Mouse (Mus musculus): ENCODE data around the gene Cd207. TPM values are rescaled to one million over a fixed set of nuclear protein-coding genes. Genes with fewer than 3 reads are reported as not detected.

Cd207 gene
- polyA plus RNA-seq, 1 experiment from 2014 or later = 0.42 TPM

- peak; percentile 71 for ATAC-seq (replicated peaks; ENCODE audit: extremely low read depth, insufficient read depth, low FRiP score)
- peak within 1 kb of the TSS; percentile 64 for H3K4me2 ChIP-seq (ENCODE audit: low read depth, low read length)
- H3K27me3 ChIP-seq (ENCODE audit: control insufficient read depth, insufficient read depth, low read length) = peaks cover 95% of the 10 kb centered on the region
- H3K9me3 ChIP-seq (replicated peaks; ENCODE audit: control insufficient read depth, low read length) = no peaks in the 10 kb centered on the region
- peak within 1 kb of the TSS; percentile 55 for H3K4me3 ChIP-seq (ENCODE audit: low read length)
- H3K9ac ChIP-seq (ENCODE audit: low read length) = no peak within 1 kb of the TSS
- peaks cover 19% of the 10 kb centered on the region for H3K4me1 ChIP-seq (ENCODE audit: control insufficient read depth, insufficient read depth, low read length)
- no peaks in the 10 kb centered on the region for H3K36me3 ChIP-seq (ENCODE audit: control insufficient read depth, insufficient read depth)
- H3K27ac ChIP-seq (ENCODE audit: low read length) = no peak within 1 kb of the TSS
- under 1% methylated on average over 45 of the region's 46 CpGs for WGBS
Observed at GRCm38 (mm10) chr6:83711067-83711675, 33.5 kb upstream of the Cd207 start, which contains the start of gene Vax2. Gene Vax2, plus strand, starts transcription at chr6:83711264.

DNA sequence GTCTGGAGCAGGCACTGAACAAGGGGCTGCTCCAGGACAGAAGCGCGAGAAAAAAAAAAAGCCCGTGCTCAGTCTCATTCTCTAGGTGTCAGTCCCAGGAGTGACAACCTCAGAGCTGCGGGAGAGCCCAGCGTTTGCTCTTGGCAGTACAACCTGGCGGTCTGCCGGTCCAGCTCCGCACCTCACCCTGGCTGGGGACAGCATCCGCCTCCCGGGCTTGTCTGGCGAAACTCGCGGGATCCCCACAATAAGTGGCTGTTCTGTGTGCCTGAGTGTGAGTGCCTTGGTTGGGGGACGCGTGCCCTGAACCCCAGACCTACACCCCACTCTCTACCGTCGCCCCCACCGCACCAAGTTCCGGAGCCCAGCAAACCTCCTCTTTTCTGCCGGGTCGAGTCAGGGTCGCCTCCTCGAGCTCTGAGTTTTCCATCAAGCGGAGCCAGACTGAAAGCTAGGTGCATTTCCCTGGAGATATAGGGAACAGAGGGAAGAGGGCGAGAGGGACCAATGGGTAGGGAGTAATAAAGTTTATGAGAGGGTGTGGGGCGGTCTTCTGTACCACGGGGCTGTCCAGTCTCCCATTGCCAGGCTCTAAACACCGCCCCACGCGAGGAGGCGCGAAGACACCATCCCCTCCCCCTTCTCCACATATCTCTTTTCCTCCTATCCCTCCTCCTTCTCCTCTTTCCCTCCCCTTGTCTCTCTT, 32.9 kb upstream of the Cd207 start:
- ATAC-seq (replicated peaks; ENCODE audit: extremely low read depth, insufficient read depth, low FRiP score) = peak; percentile 14; the same call in 1 of the 2 replicates
- no peak overlapping the region for H3K9ac ChIP-seq (ENCODE audit: low read length)
- no peak overlapping the region for H3K27ac ChIP-seq (ENCODE audit: low read length)
- peaks cover 19% of the 10 kb centered on the region for H3K4me1 ChIP-seq (ENCODE audit: control insufficient read depth, insufficient read depth, low read length)
- H3K4me3 ChIP-seq (ENCODE audit: low read length) = peak overlapping the region; percentile 55
- under 1% methylated on average over 32 of the region's 32 CpGs for WGBS
- no peaks in the 10 kb centered on the region for H3K36me3 ChIP-seq (ENCODE audit: control insufficient read depth, insufficient read depth)
- peaks cover 95% of the 10 kb centered on the region for H3K27me3 ChIP-seq (ENCODE audit: control insufficient read depth, insufficient read depth, low read length)
- H3K4me2 ChIP-seq (ENCODE audit: low read depth, low read length) = peak overlapping the region; percentile 64
- no peaks in the 10 kb centered on the region for H3K9me3 ChIP-seq (replicated peaks; ENCODE audit: control insufficient read depth, low read length)

DNA sequence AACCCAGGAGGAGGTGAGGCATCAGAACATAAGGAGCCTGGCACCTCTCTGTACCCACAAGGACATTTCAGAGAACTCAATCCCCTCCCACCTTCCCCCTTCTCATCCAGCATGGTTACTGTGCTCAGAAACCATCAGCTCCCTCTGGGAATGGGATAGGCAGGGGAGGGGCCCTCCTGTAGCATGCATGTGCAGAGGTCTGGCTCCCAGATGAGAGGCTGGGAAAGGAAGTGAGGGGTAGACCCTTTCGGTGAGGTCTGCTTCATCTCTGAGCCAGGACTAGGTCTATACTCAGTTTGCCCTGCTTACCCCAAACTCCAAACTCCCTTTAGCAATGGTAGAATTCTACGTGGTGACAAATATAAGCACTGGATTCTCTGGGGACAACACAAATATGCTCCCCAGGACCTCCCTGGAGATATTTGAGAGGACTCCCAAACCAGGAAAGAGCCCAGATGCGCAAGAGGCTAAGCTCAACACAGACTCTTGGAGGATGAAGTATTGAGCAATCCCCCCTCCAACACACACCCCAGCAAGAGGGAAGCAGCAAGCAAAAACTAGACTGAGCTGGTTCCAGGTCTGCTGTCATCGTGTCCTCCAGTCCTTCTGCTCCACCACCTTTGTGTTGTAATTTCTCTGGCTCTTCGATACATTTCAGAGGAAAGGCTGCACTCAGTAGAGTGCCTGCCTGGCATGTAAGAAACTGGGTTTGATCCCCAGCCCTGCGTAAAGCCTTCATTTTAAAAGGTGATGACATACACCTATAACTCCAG, 30.3 kb upstream of the Cd207 start:
- H3K27me3 ChIP-seq (ENCODE audit: control insufficient read depth, insufficient read depth, low read length) = peaks cover 97% of the 10 kb centered on the region
- peaks cover 15% of the 10 kb centered on the region for H3K4me1 ChIP-seq (ENCODE audit: control insufficient read depth, insufficient read depth, low read length)
- H3K4me2 ChIP-seq (ENCODE audit: low read depth, low read length) = no peak overlapping the region
- H3K36me3 ChIP-seq (ENCODE audit: control insufficient read depth, insufficient read depth) = no peaks in the 10 kb centered on the region
- no peak overlapping the region for H3K9ac ChIP-seq (ENCODE audit: low read length)
- H3K4me3 ChIP-seq (ENCODE audit: low read length) = no peak overlapping the region
- WGBS = 5% methylated on average over 6 of the region's 6 CpGs
- no peak overlapping the region for H3K27ac ChIP-seq (ENCODE audit: low read length)
- ATAC-seq (replicated peaks; ENCODE audit: extremely low read depth, insufficient read depth, low FRiP score) = no peak
- H3K9me3 ChIP-seq (replicated peaks; ENCODE audit: control insufficient read depth, low read length) = no peaks in the 10 kb centered on the region

DNA sequence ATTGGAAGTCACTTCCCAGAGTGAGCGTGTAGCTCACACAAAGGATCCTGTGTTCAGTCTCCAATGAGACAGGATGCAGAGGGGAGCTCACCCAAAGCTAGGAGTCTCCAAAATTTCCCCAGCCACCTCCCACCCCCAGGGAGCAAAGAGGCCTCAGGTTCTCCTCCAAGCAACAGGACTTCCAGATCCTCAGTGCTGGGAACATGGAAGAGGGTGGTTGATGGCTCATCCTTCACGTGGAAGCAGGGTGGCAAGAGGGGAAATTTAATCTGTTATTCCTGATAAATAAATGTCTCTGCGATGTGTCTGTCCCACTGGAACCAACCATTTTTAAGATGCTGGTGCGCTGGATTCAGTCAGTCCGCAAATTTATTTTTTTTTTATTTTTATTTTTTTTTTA, 27.0 kb upstream of the Cd207 start:
- Histone ChIP-seq H3K27ac (ENCODE audit: low read length) (no peak overlapping the region), H3K36me3 (ENCODE audit: control insufficient read depth, insufficient read depth) (no peaks in the 10 kb centered on the region), H3K4me3 (ENCODE audit: low read length) (no peak overlapping the region), H3K27me3 (ENCODE audit: control insufficient read depth, insufficient read depth, low read length) (peaks cover 91% of the 10 kb centered on the region), H3K4me2 (ENCODE audit: low read depth, low read length) (no peak overlapping the region), H3K9ac (ENCODE audit: low read length) (no peak overlapping the region), H3K4me1 (ENCODE audit: control insufficient read depth, insufficient read depth, low read length) (no peaks in the 10 kb centered on the region; the same call in 1 of the 2 replicates), H3K9me3 (replicated peaks; ENCODE audit: control insufficient read depth, low read length) (no peaks in the 10 kb centered on the region)
- 17% methylated on average over 5 of the region's 5 CpGs for WGBS
- ATAC-seq (replicated peaks; ENCODE audit: extremely low read depth, insufficient read depth, low FRiP score) = no peak

DNA sequence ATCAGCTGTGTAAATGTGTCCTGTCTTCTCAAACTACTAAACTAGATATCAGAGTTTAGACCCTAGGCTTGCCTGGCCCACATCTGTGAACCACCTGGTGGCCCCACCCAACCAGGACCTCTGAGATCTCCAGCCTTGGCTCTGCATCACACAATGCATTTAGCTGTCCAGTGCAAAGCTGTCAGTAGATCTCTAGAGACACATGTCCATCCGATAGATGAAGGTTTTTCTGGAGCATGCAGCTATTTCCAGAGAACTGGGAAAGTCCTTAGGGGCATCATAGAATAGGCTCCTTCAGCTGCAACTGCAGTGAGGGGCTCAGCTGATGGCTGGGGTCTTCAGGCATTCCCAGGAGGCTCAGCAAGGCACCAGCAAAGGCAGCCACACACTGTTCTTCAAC, 26.6 kb upstream of the Cd207 start:
- ATAC-seq (replicated peaks; ENCODE audit: extremely low read depth, insufficient read depth, low FRiP score) = no peak
- Histone ChIP-seq H3K9ac (ENCODE audit: low read length) (no peak overlapping the region), H3K27me3 (ENCODE audit: control insufficient read depth, insufficient read depth, low read length) (peaks cover 90% of the 10 kb centered on the region), H3K4me2 (ENCODE audit: low read depth, low read length) (no peak overlapping the region), H3K9me3 (replicated peaks; ENCODE audit: control insufficient read depth, low read length) (no peaks in the 10 kb centered on the region), H3K27ac (ENCODE audit: low read length) (no peak overlapping the region), H3K4me1 (ENCODE audit: control insufficient read depth, insufficient read depth, low read length) (no peaks in the 10 kb centered on the region; the same call in 1 of the 2 replicates), H3K4me3 (ENCODE audit: low read length) (no peak overlapping the region), H3K36me3 (ENCODE audit: control insufficient read depth, insufficient read depth) (no peaks in the 10 kb centered on the region)
- 16% methylated on average over 1 of the region's 1 CpGs for WGBS

DNA sequence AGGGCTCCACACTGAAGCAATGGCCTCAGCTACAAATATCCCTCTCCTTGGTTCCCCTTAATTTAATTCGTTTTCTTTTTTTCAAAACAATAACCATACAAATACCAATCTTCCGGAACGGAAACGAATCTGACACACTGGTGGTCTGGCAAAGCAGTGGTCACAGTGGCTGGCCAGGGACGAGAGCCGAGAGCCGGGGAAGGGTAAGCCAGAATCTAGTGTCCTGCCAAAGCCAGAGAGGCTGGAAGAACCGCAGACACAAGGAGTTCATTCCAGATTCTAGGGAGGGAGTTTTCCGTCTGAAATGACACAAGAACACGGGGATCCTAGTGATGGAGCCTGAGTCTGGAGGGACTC, 26.0 kb upstream of the Cd207 start:
- Histone ChIP-seq H3K27ac (ENCODE audit: low read length) (no peak overlapping the region), H3K9me3 (replicated peaks; ENCODE audit: control insufficient read depth, low read length) (no peaks in the 10 kb centered on the region), H3K36me3 (ENCODE audit: control insufficient read depth, insufficient read depth) (no peaks in the 10 kb centered on the region), H3K4me1 (ENCODE audit: control insufficient read depth, insufficient read depth, low read length) (no peaks in the 10 kb centered on the region; the same call in 1 of the 2 replicates), H3K4me2 (ENCODE audit: low read depth, low read length) (no peak overlapping the region), H3K4me3 (ENCODE audit: low read length) (no peak overlapping the region), H3K27me3 (ENCODE audit: control insufficient read depth, insufficient read depth, low read length) (peaks cover 90% of the 10 kb centered on the region), H3K9ac (ENCODE audit: low read length) (no peak overlapping the region)
- 1% methylated on average over 10 of the region's 10 CpGs for WGBS
- ATAC-seq (replicated peaks; ENCODE audit: extremely low read depth, insufficient read depth, low FRiP score) = no peak

DNA sequence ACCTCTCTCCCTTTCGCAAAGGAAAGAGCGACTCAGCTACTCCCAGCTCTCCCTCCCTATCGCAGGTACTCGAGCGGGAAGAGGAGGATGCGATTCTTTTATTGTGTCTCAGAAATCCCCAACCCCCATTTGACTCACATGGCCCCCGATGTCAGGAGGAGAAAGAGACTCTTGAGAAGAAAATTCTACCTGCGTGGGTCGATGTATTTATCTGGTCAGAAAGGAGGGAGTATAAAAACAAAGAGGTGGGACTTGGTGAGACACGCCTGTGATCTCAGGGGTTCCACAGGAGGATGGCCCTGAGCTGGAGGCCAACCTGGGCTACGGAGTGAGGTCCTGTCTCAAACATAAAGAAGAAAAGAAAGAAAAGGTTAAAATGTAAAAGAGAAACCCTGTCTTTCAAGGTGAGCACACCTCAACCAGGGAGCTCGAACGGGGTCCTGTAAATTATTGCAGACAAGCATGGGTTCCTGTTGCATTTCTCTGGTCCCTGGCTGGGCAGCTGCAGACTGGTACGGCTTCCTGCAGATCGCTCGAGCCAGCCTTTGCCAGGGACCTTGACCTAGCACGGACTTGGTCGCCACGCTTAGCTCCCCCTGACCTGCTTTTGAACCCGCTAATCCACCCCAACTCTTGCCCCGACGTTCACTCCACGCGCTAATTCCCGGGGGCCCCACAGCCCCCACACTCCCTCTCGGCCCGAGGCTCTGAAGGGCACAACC, 25.5 kb upstream of the Cd207 start:
- WGBS = 1% methylated on average over 27 of the region's 27 CpGs
- ATAC-seq (replicated peaks; ENCODE audit: extremely low read depth, insufficient read depth, low FRiP score) = no peak

DNA sequence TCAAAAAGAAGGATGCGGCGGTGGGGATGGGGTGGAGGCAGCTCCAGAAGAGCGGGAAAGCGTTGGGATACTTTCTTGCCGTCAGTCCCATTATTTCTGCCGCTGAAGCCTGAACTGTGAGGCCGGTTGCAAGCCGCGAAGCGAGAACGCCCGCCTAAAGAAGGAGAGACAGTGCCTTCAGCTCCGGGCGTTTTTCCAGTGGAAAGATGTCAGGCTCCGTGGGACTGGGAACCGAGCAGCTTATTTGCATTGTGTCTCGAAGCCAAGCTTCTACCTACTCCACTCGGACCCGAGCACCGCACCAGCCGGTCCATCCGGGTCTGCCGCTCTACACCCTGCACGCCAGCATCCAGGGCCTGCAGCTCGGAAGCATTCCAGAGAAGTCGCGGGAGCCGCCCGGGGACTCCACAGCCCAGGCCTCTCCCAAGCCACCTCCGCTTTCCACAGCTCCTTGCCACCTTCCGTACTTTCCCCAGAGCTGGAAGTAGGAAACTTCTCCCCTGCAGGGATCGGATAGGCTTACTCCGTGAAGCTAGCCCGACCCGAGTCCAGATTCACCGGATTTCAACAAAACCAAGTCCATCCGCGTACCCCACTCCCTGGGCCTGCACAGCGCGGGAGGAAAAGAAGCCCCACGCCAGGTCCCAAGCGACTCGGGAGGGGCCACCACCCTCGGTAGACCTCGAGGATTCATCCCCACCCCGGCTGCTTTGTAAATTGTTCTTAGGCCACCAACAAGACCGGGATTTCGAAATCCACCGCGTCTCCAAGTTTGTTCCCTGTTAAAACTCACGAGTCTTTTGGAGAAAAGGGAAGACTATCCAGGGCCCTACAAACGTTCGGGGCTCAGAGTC, 24.7 kb upstream of the Cd207 start:
- 2% methylated on average over 53 of the region's 53 CpGs for WGBS
- peak overlapping the region; percentile 17; the same call in 1 of the 2 replicates for H3K4me2 ChIP-seq (ENCODE audit: low read depth, low read length)
- H3K9ac ChIP-seq (ENCODE audit: low read length) = no peak overlapping the region
- H3K4me1 ChIP-seq (ENCODE audit: control insufficient read depth, insufficient read depth, low read length) = no peaks in the 10 kb centered on the region; the same call in 1 of the 2 replicates
- peaks cover 90% of the 10 kb centered on the region for H3K27me3 ChIP-seq (ENCODE audit: control insufficient read depth, insufficient read depth, low read length)
- peak overlapping the region; percentile 7; the same call in 1 of the 2 replicates for H3K4me3 ChIP-seq (ENCODE audit: low read length)
- no peak for ATAC-seq (replicated peaks; ENCODE audit: extremely low read depth, insufficient read depth, low FRiP score)
- H3K36me3 ChIP-seq (ENCODE audit: control insufficient read depth, insufficient read depth) = no peaks in the 10 kb centered on the region
- H3K9me3 ChIP-seq (replicated peaks; ENCODE audit: control insufficient read depth, low read length) = no peaks in the 10 kb centered on the region
- no peak overlapping the region for H3K27ac ChIP-seq (ENCODE audit: low read length)

More for the DNA sequence above, 25.5 kb upstream of the Cd207 start:
- no peak overlapping the region for H3K4me3 ChIP-seq (ENCODE audit: low read length)
- no peak overlapping the region for H3K9ac ChIP-seq (ENCODE audit: low read length)
- H3K27me3 ChIP-seq (ENCODE audit: control insufficient read depth, insufficient read depth, low read length) = peaks cover 90% of the 10 kb centered on the region
- no peaks in the 10 kb centered on the region for H3K36me3 ChIP-seq (ENCODE audit: control insufficient read depth, insufficient read depth)
- H3K4me2 ChIP-seq (ENCODE audit: low read depth, low read length) = no peak overlapping the region
- no peaks in the 10 kb centered on the region for H3K9me3 ChIP-seq (replicated peaks; ENCODE audit: control insufficient read depth, low read length)
- no peak overlapping the region for H3K27ac ChIP-seq (ENCODE audit: low read length)
- no peaks in the 10 kb centered on the region; the same call in 1 of the 2 replicates for H3K4me1 ChIP-seq (ENCODE audit: control insufficient read depth, insufficient read depth, low read length)

Data from heart, embryonic 16.5 days (tissue).